Comparison of ENCODE assay signal across 18 mouse cellular contexts in the genomic region with DNA sequence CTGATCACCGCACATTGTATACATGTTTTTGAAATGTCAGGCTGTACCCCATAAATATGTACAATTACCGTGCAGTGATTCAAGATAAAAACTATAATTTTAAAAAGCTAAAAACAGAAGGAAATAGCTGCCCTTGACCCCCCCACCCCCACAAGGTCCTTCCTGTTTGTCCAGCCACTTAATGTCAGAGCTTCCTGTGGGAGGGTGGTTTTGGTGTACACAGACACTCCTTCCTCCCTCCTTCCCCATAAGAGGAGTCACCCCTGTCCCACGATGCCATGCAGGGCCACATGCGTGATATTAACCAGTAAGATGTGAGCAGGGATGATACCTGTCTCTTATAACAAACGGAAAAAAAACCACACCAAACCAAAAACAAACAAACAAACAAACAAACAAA.
DNase-seq lines count a peak whose midpoint lies in the region; ATAC-seq and TF ChIP-seq lines count a peak whose summit lies in the region.
"Had no signal": no experiment of that assay in that cellular context is flagged by ENCODE, and none has a peak within 500 bp of the region (broad histone marks: within the 10 kb centered on the region; RNA-seq: fewer than 3 reads in every experiment).

No protein-coding gene starts in this region.

- no peak overlapping the region for H3K4me3 ChIP-seq in kidney, embryonic 16.5 days (ENCODE audit: low read length)
- no peak overlapping the region for H3K4me3 ChIP-seq in lung, adult 2 months (replicated peaks; ENCODE audit: extremely low read depth, low read depth, low read length)
- H3K4me3 ChIP-seq: embryonic facial prominence, embryonic 15.5 days; forebrain, embryonic 10.5 days; limb, embryonic 10.5 days; lung, embryonic 15.5 days; midbrain, embryonic 10.5 days; neural tube, embryonic 12.5 days had no signal

- peak; percentile 65 for DNase-seq in kidney, postnatal 10 days
- DNase-seq in lung, postnatal 10 days, result peak; percentile 44
- no peak for DNase-seq in lung, adult 2 months
- no peak for DNase-seq in urinary bladder, adult 18-20 months (ENCODE audit: low spot score in 2 of 2)
- DNase-seq: cerebellum, adult 11-12 months; cerebellum, postnatal 14 days had no signal

- no peaks in the 10 kb centered on the region for H3K27me3 ChIP-seq in kidney, embryonic 16.5 days (ENCODE audit: insufficient read depth, low read length)
- H3K27me3 ChIP-seq: embryonic facial prominence, embryonic 15.5 days; lung, embryonic 15.5 days; neural tube, embryonic 12.5 days; Patski had no signal

- no peaks in the 10 kb centered on the region for H3K36me3 ChIP-seq in kidney, embryonic 16.5 days (ENCODE audit: insufficient read depth, low read length)
- H3K36me3 ChIP-seq: embryonic facial prominence, embryonic 15.5 days; forebrain, embryonic 10.5 days; heart, embryonic 10.5 days; limb, embryonic 10.5 days; lung, embryonic 15.5 days; midbrain, embryonic 10.5 days; neural tube, embryonic 12.5 days had no signal

- no peak for TF ChIP-seq POLR2A in lung, adult 2 months (IDR thresholded peaks at IDR 0.05; ENCODE audit: borderline replicate concordance, extremely low read depth, low read depth, low read length)

- ATAC-seq in kidney, embryonic 16.5 days (ENCODE audit: low FRiP score, low TSS enrichment), result no peak
- peak; percentile 54 for ATAC-seq in common myeloid progenitor, adult 5-6 weeks (replicated peaks; ENCODE audit: low read depth, poor library complexity, severe bottlenecking)
- peak; percentile 89 for ATAC-seq in monocyte, adult 5-6 weeks (replicated peaks; ENCODE audit: insufficient number of reproducible peaks, low FRiP score, low TSS enrichment, poor library complexity, severe bottlenecking)
- ATAC-seq in cerebellum, adult (ENCODE audit: insufficient number of reproducible peaks, low FRiP score, low TSS enrichment), result no peak
- ATAC-seq: Patski had no signal

- H3K27ac ChIP-seq in kidney, embryonic 16.5 days (ENCODE audit: low read length), result no peak overlapping the region
- H3K27ac ChIP-seq: embryonic facial prominence, embryonic 15.5 days; forebrain, embryonic 10.5 days; limb, embryonic 10.5 days; lung, embryonic 15.5 days; neural tube, embryonic 12.5 days had no signal

- no peak overlapping the region for H3K9ac ChIP-seq in kidney, embryonic 16.5 days (replicated peaks; ENCODE audit: low read length)
- H3K9ac ChIP-seq: embryonic facial prominence, embryonic 15.5 days; lung, embryonic 15.5 days; neural tube, embryonic 12.5 days had no signal

- H3K4me1 ChIP-seq in kidney, embryonic 16.5 days (ENCODE audit: insufficient read depth, low read length), result peaks cover 14% of the 10 kb centered on the region
- peaks cover 7% of the 10 kb centered on the region; the same call in 1 of the 2 replicates for H3K4me1 ChIP-seq in lung, adult 2 months (ENCODE audit: control insufficient read depth, insufficient read depth, low read length)

- TF ChIP-seq CTCF in lung, adult 2 months (IDR thresholded peaks at IDR 0.05; ENCODE audit: insufficient read depth, low read length), result no peak

- no peaks in the 10 kb centered on the region for H3K9me3 ChIP-seq in kidney, embryonic 16.5 days (ENCODE audit: low read length)
- H3K9me3 ChIP-seq: embryonic facial prominence, embryonic 15.5 days; forebrain, embryonic 10.5 days; heart, embryonic 10.5 days; limb, embryonic 10.5 days; lung, embryonic 15.5 days; midbrain, embryonic 10.5 days; neural tube, embryonic 12.5 days had no signal

- H3K4me2 ChIP-seq in kidney, embryonic 16.5 days (replicated peaks; ENCODE audit: low read depth, low read length), result no peak overlapping the region
- H3K4me2 ChIP-seq: lung, embryonic 15.5 days; neural tube, embryonic 12.5 days had no signal

- WGBS in kidney, embryonic 16.5 days, result 54% methylated on average over 5 of the region's 5 CpGs
- whole genome bisulfite sequencing in lung, adult 2 months, result 47% methylated on average over 5 of the region's 5 CpGs

Comparison
In these comparisons a context has a peak if more than half of its experiments do, and no peak if none do; other contexts are left out.
1. DNase-seq: peak in kidney, postnatal 10 days (single experiment) and lung, postnatal 10 days (single experiment); none in lung, adult 2 months (single experiment) and urinary bladder, adult 18-20 months (0 of 2).
2. ATAC-seq: peak in common myeloid progenitor, adult 5-6 weeks (single experiment) and monocyte, adult 5-6 weeks (single experiment); none in kidney, embryonic 16.5 days (single experiment) and cerebellum, adult (single experiment).